Mouse (Mus musculus): ENCODE results near the gene Cpn1.

DNA sequence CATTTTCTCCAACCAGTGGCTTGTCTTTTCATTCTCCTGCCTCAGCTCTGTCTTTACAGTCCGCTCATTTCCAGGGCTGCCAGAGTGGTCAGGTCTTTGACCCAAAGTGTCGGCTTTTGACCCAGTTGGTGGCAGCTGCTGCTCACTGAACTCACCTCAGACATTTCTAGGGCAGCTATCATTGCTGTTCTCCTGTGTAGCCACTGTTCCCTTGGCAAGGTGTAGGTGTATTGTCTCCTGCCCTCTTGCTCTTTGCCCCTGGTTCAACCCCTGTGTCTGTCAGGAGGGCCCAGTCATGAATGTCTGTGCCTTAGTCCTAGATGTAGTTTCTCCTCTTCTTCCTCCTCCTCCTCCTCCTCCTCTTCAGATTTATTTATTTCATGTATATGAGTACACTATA lies 17.9 kb upstream of the Cpn1 start:
- TF ChIP-seq CTCF (IDR thresholded peaks at IDR 0.05) (no peak), EP300 (IDR thresholded peaks at IDR 0.05) (no peak)

All from lung, postnatal 0 days (tissue).